Mouse (Mus musculus): Measurements from ENCODE around the gene Fam222b. TPM values are rescaled to one million over a fixed set of nuclear protein-coding genes. Genes with fewer than 3 reads are reported as not detected.

Fam222b gene
- polyA plus RNA-seq, 1 experiment from 2014 or later: 21.1 TPM

GRCm38 (mm10) chr11:78171328-78171727 lies 76.9 kb downstream of the Fam222b start:
- no peak for ATAC-seq
- no peak overlapping the region for H3K4me3 ChIP-seq (replicated peaks; ENCODE audit: low read length)
- H3K9ac ChIP-seq (replicated peaks; ENCODE audit: low read depth, low read length): no peak overlapping the region
- no peak overlapping the region for H3K4me2 ChIP-seq (ENCODE audit: low read length)
- 0 out of 2 replicates have a peak, but pooled peaks cover 2% of the 10 kb centered on the region for H3K4me1 ChIP-seq (replicated peaks; ENCODE audit: control insufficient read depth, insufficient read depth, low read length)
- H3K27me3 ChIP-seq (replicated peaks; ENCODE audit: control insufficient read depth, insufficient read depth, low read length): no peaks in the 10 kb centered on the region
- no peak overlapping the region for H3K27ac ChIP-seq (ENCODE audit: low read length)
- no peaks in the 10 kb centered on the region for H3K9me3 ChIP-seq (ENCODE audit: control insufficient read depth, low read length)
- 65% methylated on average over 4 of the region's 4 CpGs for WGBS
- no peaks in the 10 kb centered on the region for H3K36me3 ChIP-seq (ENCODE audit: control insufficient read depth, insufficient read depth)

GRCm38 (mm10) chr11:78172034-78172747 lies 77.7 kb downstream of the Fam222b start:
- no peak overlapping the region for H3K4me3 ChIP-seq (replicated peaks; ENCODE audit: low read length)
- WGBS: 77% methylated on average over 16 of the region's 16 CpGs
- no peaks in the 10 kb centered on the region for H3K36me3 ChIP-seq (ENCODE audit: control insufficient read depth, insufficient read depth)
- no peak overlapping the region for H3K9ac ChIP-seq (replicated peaks; ENCODE audit: low read depth, low read length)
- H3K4me2 ChIP-seq (ENCODE audit: low read length): no peak overlapping the region
- H3K27ac ChIP-seq (ENCODE audit: low read length): no peak overlapping the region
- H3K27me3 ChIP-seq (replicated peaks; ENCODE audit: control insufficient read depth, insufficient read depth, low read length): no peaks in the 10 kb centered on the region
- no peaks in the 10 kb centered on the region for H3K9me3 ChIP-seq (ENCODE audit: control insufficient read depth, low read length)
- no peak for ATAC-seq
- H3K4me1 ChIP-seq (replicated peaks; ENCODE audit: control insufficient read depth, insufficient read depth, low read length): peaks cover 8% of the 10 kb centered on the region

GRCm38 (mm10) chr11:78172748-78173383 lies 78.4 kb downstream of the Fam222b start:
- no peak for ATAC-seq
- H3K36me3 ChIP-seq (ENCODE audit: control insufficient read depth, insufficient read depth): no peaks in the 10 kb centered on the region
- no peak overlapping the region for H3K27ac ChIP-seq (ENCODE audit: low read length)
- peaks cover 15% of the 10 kb centered on the region for H3K4me1 ChIP-seq (replicated peaks; ENCODE audit: control insufficient read depth, insufficient read depth, low read length)
- no peak overlapping the region for H3K4me3 ChIP-seq (replicated peaks; ENCODE audit: low read length)
- no peak overlapping the region for H3K9ac ChIP-seq (replicated peaks; ENCODE audit: low read depth, low read length)
- H3K4me2 ChIP-seq (ENCODE audit: low read length): no peak overlapping the region
- H3K9me3 ChIP-seq (ENCODE audit: control insufficient read depth, low read length): no peaks in the 10 kb centered on the region
- no peaks in the 10 kb centered on the region for H3K27me3 ChIP-seq (replicated peaks; ENCODE audit: control insufficient read depth, insufficient read depth, low read length)
- WGBS: 87% methylated on average over 19 of the region's 19 CpGs

GRCm38 (mm10) chr11:78174506-78174905 lies 80.0 kb downstream of the Fam222b start:
- no peaks in the 10 kb centered on the region for H3K9me3 ChIP-seq (ENCODE audit: control insufficient read depth, low read length)
- H3K9ac ChIP-seq (replicated peaks; ENCODE audit: low read depth, low read length): no peak overlapping the region
- H3K4me1 ChIP-seq (replicated peaks; ENCODE audit: control insufficient read depth, insufficient read depth, low read length): peaks cover 32% of the 10 kb centered on the region
- no peaks in the 10 kb centered on the region for H3K27me3 ChIP-seq (replicated peaks; ENCODE audit: control insufficient read depth, insufficient read depth, low read length)
- peaks cover under 1% of the 10 kb centered on the region; the same call in 1 of the 2 replicates for H3K36me3 ChIP-seq (ENCODE audit: control insufficient read depth, insufficient read depth)
- H3K27ac ChIP-seq (ENCODE audit: low read length): no peak overlapping the region
- no peak for ATAC-seq
- no peak overlapping the region for H3K4me3 ChIP-seq (replicated peaks; ENCODE audit: low read length)
- WGBS: 88% methylated on average over 3 of the region's 3 CpGs
- H3K4me2 ChIP-seq (ENCODE audit: low read length): no peak overlapping the region

- peak overlapping the region; percentile 54; the same call in 1 of the 2 replicates for H3K9ac ChIP-seq (replicated peaks; ENCODE audit: low read depth, low read length)
Measured at GRCm38 (mm10) chr11:78175771-78176401, 81.4 kb downstream of the Fam222b start.

GRCm38 (mm10) chr11:78176402-78176862 lies 82.0 kb downstream of the Fam222b start, which contains the start of the genes Nek8 and Tlcd1:
Gene Nek8, minus strand, starts transcription at chr11:78176675.
Gene Tlcd1, plus strand, starts transcription at chr11:78176711.
- H3K9ac ChIP-seq (replicated peaks; ENCODE audit: low read depth, low read length): peak within 1 kb of the TSS; percentile 54
- H3K9me3 ChIP-seq (ENCODE audit: control insufficient read depth, low read length): no peaks in the 10 kb centered on the region
- H3K4me3 ChIP-seq (replicated peaks; ENCODE audit: low read length): peak within 1 kb of the TSS; percentile 66
- peak within 1 kb of the TSS; percentile 68 for H3K4me2 ChIP-seq (ENCODE audit: low read length)
- no peaks in the 10 kb centered on the region for H3K27me3 ChIP-seq (replicated peaks; ENCODE audit: control insufficient read depth, insufficient read depth, low read length)
- peaks cover 19% of the 10 kb centered on the region for H3K36me3 ChIP-seq (ENCODE audit: control insufficient read depth, insufficient read depth)
- peak within 1 kb of the TSS; percentile 55; the same call in 1 of the 2 replicates for H3K27ac ChIP-seq (ENCODE audit: low read length)
- ATAC-seq: peak; percentile 58
- WGBS: 1% methylated on average over 32 of the region's 32 CpGs
- peaks cover 42% of the 10 kb centered on the region for H3K4me1 ChIP-seq (replicated peaks; ENCODE audit: control insufficient read depth, insufficient read depth, low read length)

More at GRCm38 (mm10) chr11:78175771-78176401, 81.4 kb downstream of the Fam222b start:
- no peaks in the 10 kb centered on the region for H3K9me3 ChIP-seq (ENCODE audit: control insufficient read depth, low read length)
- peak overlapping the region; percentile 68 for H3K4me2 ChIP-seq (ENCODE audit: low read length)
- no peak for ATAC-seq
- H3K36me3 ChIP-seq (ENCODE audit: control insufficient read depth, insufficient read depth): peaks cover 14% of the 10 kb centered on the region
- peaks cover 42% of the 10 kb centered on the region for H3K4me1 ChIP-seq (replicated peaks; ENCODE audit: control insufficient read depth, insufficient read depth, low read length)
- H3K4me3 ChIP-seq (replicated peaks; ENCODE audit: low read length): peak overlapping the region; percentile 66
- no peaks in the 10 kb centered on the region for H3K27me3 ChIP-seq (replicated peaks; ENCODE audit: control insufficient read depth, insufficient read depth, low read length)
- WGBS: 3% methylated on average over 9 of the region's 10 CpGs
- no peak overlapping the region for H3K27ac ChIP-seq (ENCODE audit: low read length)

- Histone ChIP-seq H3K27ac (ENCODE audit: low read length) (no peak overlapping the region), H3K9ac (replicated peaks; ENCODE audit: low read depth, low read length) (peak overlapping the region; percentile 54), H3K27me3 (replicated peaks; ENCODE audit: control insufficient read depth, insufficient read depth, low read length) (no peaks in the 10 kb centered on the region), H3K36me3 (ENCODE audit: control insufficient read depth, insufficient read depth) (peaks cover 19% of the 10 kb centered on the region), H3K9me3 (ENCODE audit: control insufficient read depth, low read length) (no peaks in the 10 kb centered on the region), H3K4me2 (ENCODE audit: low read length) (peak overlapping the region; percentile 68), H3K4me1 (replicated peaks; ENCODE audit: control insufficient read depth, insufficient read depth, low read length) (peaks cover 45% of the 10 kb centered on the region), H3K4me3 (replicated peaks; ENCODE audit: low read length) (peak overlapping the region; percentile 66)
- ATAC-seq: 0 out of 2 replicates have a peak, but pooled peaks have one; percentile 3
- WGBS: under 1% methylated on average over 23 of the region's 23 CpGs
Measured at GRCm38 (mm10) chr11:78176905-78177331, 82.5 kb downstream of the Fam222b start.

GRCm38 (mm10) chr11:78177437-78177836 lies 83.0 kb downstream of the Fam222b start:
- Histone ChIP-seq H3K27me3 (replicated peaks; ENCODE audit: control insufficient read depth, insufficient read depth, low read length) (no peaks in the 10 kb centered on the region), H3K9ac (replicated peaks; ENCODE audit: low read depth, low read length) (no peak overlapping the region), H3K4me2 (ENCODE audit: low read length) (peak overlapping the region; percentile 68), H3K27ac (ENCODE audit: low read length) (no peak overlapping the region), H3K9me3 (ENCODE audit: control insufficient read depth, low read length) (no peaks in the 10 kb centered on the region), H3K4me1 (replicated peaks; ENCODE audit: control insufficient read depth, insufficient read depth, low read length) (peaks cover 50% of the 10 kb centered on the region), H3K36me3 (ENCODE audit: control insufficient read depth, insufficient read depth) (peaks cover 19% of the 10 kb centered on the region), H3K4me3 (replicated peaks; ENCODE audit: low read length) (peak overlapping the region; percentile 66)
- WGBS: 3% methylated on average over 10 of the region's 10 CpGs
- ATAC-seq: no peak
